Mouse (Mus musculus): Measurements from ENCODE around the gene Ccnl2.
A peak's percentile ranks its signal among the peaks of the same experiment; 100 is the strongest.
"Not testable (repeated sequence)": the region's sequence is repeated elsewhere in the genome, so short reads cannot be mapped to it uniquely, and the experiment has no call there.

Ccnl2 gene

DNA sequence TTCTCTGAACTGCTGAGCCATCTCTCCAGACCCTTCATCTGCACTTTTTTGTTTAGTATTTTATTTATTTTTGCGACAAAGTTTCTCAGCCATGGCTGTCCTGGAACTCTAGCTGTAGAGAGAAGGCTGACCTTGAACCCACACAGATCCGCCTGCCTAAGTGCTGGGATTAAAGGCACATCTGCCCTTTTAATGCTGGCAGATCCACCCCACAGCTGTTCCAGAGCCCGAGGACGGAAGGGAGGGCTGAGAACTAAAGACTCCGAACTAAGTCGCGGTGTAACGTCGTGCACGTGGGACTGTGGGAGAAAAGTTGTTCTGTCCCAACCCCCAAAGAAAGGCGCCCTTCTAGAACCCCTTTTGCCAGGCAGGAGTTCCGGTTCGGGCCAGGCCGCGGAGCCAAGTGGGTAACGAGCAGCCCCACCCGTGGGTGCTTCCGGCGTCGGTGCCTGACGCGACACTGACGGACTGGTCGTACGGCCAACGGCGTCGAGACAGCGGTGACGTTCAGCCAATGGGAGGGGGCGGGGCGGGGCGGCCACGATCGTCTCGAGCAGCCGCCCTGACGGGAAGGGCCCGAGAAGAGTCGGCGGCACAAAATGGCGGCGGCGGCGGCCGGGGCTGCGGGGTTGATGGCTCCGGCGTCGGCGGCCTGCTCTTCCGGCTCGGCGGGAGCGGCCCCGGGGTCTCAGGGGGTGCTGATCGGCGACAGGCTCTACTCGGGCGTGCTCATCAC, at the start of gene Ccnl2:
Gene Ccnl2, plus strand, starts transcription at position 561 of the 736 bp plus-strand sequence.
- DNase-seq = peak; percentile 94

DNA sequence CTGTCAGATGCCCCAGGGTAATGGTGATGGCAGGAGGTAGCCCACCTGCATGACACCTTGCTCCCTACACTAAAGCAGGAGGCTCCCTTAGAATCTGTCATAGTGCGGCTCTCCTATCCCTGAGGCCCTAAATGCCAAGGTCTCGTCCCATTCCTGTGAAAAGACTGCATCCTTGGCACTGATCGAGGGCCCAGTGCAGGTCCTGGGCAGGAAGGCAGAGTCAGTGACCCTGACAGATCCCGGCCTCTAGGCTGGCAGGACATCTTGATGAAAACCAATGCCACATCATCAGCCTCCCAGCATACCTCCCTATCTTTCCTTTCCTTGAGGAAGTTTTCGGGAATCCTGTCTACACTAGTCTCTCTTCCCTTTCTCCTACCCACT, 42.8 kb upstream of the Ccnl2 start:
- DNase-seq = no peak

DNA sequence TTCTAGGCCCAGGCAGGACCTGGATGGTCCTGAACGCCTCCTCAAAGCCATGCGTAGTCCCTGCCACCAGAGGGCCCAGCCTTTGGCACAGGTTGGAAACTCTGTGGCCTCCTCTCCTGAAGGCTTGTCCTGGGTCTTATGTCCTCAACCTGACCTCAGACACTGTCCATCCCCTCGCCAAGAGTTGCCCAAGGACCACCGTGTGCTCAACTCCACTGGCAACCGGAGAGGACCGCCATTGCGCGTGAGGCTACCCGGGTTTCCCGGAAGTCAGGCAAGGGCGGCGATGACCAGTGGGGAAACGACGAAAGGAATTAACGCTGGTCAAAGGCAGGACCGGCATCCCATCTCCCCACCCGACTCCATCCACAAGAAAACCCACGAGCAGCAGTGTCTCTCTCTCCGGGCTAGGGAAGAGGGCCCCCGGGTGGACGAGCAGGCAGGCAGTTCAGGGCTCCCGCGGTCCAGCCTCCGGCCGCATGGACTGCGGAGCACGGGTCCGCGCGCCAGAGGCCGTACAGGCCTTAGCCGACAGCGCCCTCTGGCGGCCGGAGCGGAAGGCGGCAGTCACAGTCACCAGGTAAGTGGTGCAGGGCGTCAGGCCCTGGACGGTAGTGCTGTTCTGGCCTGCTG, 42.3 kb upstream of the Ccnl2 start:
- DNase-seq = peak; percentile 93

DNA sequence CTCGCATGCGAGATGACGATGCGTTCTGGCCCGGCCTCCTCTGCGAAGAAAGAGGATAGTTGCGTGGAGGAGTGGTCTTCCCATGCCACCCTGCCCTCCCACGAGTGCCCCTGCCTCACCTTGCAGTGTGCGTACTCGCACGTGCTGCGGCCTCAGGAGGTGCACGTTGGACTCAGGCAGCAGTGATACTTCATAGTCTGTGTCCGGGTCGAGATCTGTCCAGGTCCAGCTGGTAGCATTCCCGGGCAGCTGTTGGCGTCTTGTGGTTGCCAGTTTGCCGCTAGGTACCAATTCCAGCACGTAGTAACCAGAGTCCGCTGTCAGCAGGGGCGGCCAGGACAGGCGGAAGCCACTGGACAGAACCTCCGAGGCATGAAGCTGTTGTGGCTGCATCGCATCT, 41.7 kb upstream of the Ccnl2 start:
- DNase-seq = no peak

DNA sequence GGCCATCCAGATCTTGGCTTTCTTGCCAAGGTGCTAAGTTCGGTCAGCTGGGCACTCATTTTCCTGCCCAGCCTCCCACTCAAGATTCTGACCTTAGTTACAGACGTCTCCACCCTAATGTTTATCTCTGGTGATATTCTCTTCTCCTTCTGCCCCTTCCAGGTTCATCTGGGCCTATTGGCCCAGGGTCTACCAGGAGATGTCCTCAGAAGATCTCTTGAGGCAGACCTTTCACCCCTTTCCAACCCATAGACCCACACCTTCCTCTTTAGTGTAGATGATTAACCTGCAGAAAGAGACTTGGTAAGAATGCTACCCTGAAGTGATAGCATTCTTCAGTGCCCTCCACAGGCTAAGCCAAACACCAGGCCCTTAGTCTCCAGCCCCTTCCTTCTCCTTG, 40.6 kb upstream of the Ccnl2 start:
- DNase-seq = no peak

DNA sequence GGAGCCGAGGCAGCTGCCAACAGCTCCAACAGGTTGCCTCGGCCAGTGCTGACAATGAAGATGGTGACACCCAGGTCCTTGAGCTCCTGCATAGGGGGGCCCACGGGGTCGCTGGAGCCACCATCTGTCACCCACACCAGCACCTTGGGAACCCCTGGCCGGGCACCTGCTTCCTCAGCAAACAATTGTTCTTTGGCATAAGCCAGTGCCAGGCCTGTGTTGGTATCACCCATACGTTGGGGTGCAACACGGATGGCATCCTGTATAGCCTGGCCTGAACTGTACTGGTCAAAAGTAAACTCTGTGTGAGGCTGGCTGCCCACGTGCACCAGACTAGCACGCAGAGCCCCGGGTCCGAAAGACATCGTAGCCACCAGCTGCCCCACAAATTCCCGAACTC, 39.5 kb upstream of the Ccnl2 start:
- peak; percentile 62 for DNase-seq

DNA sequence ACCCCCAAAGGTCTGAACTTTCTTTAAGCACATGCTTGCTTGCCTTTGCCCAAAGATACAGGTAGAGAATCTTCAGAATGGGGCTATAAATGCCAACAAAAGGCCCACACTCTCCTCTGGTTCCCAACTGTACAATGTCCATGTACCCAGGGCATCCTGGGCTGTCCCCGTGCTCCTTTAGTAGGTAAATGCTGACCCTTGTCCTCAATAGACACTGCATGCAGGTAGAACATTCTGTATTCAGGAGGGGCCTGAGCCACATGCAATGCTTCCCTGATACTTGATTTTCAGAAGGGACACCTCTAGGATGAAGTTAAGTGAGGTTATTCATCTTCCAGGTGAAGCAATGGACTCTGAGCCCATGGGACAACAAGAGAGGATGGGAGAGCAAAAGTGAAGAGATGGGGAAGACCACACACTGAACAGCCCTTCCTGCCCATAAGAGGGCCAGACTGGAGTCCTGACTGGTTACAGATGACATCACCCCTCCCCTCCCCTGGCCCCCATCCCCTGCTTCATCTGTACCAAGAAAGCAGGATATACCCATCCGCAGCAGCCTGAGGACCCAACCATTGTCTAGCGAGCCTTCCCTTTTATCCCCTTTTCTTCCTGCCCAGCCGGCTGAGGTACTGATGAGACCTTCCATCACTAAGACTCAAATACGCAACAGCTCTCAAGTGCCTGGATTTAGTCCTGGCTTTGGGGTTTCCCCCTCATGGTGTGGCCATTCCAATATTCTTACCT, 38.8 kb upstream of the Ccnl2 start:
- peak; percentile 46 for DNase-seq

DNA sequence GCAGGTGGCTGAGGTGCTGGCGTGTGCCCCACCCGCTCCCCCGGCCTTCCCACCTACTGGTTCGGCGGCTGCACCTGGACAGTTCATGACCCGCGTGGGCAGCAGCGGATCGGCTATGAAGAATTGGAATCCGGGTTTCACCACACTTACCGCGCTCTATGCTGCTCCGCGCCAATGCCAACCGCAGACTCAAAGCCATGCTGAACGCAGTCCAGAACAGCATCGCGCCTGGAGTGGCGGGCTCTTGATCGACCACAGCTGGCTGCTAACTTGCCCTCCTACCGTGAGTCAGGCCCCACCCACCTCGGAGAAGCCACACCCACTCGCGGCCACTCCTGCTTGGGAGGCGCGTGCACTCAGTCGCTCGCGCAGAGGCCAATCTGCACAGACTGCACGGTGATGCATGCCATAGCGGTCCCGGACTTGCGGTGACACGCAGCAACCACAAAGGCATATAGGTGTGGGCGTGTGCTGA, 38.0 kb upstream of the Ccnl2 start, which contains the start of gene Vwa1:
Gene Vwa1, minus strand, starts transcription at position 419 of the 475 bp plus-strand sequence.
- peak; percentile 90 for DNase-seq

DNA sequence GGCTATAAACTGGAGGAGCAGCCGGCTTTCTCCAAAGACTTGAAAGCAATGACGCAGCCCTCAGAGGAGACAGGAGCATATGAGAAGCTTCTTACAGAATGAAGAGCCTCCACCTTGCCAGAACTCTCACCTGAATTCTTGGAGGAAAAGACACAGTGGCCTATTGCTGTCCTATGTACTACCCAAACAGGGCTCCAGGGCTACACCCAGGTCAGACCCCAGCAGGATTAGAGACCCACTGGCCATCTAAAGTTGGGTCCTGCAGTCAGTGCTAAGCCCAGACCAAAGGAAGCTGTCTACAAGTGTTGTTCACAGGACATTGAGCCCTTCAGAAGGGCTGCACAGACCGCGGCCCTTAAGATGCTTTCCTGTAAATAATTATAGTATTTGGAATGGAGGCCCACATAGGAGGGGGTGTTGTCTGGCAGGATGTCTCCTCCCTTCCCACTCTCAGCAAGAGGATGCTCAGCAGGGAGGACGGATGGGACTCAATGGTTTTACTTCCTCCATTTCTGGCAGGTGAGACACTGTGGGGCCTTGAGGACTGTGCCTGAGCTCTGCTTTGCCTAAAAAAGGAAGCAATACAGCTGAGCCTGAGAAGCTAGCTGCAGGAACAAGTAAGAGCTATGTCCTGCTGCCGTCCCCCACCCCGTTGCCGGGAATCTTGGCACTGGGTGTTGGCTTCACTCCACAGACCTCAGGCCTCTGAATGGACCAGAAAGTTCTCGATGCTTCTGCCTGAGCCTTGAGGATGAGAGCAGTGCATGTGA, 37.1 kb upstream of the Ccnl2 start:
- peak; percentile 82 for DNase-seq

DNA sequence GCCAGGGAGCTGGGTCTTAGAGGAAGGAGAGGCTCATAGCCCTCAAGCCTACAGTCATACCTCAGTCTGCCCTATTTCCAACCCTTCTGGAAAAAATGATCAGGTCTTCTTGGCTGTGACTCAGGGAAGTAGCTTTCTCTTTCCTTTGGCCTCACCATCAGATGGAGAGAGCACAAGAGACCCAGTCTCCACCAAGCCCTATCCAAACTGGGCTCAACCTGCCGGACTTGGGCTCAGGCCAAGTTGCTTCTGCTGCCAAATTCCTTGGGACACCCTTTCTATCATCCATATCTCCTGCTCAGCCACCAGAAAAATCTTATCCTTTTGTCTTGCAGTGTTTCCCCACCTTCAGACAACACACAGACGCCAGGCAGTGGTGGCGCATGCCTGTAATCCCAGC, 36.4 kb upstream of the Ccnl2 start:
- DNase-seq = peak; percentile 82

DNA sequence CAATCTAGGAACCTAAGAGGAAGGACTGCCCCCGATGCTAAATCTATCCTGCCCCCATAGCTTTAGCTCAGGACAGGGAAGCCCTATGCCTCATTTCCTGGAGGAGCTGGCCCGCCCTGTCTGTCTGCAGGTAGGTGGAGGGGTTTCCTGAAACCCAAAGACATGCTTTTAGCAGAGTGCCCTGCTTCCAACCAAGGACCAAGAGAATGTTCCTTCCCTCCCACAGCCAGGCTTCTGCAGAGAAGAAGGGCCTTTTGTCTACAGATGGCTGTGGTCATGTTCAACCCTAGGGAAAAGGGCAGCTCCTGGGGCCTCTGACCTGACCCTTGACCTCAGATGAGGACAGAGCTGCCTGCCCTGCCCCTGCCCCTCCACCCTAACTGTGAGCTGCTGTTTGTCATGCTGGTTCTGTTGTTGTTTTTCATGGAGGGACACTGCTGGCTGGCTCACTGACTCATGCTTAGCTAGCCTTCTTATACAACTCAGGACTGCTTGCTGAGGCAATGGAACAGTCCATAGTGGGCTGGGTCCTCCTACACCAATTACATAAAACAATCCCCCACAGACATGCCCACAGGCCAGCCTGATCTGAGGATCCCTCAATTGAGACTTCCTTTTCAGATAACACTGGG, 35.5 kb upstream of the Ccnl2 start:
- peak; percentile 43 for DNase-seq

DNA sequence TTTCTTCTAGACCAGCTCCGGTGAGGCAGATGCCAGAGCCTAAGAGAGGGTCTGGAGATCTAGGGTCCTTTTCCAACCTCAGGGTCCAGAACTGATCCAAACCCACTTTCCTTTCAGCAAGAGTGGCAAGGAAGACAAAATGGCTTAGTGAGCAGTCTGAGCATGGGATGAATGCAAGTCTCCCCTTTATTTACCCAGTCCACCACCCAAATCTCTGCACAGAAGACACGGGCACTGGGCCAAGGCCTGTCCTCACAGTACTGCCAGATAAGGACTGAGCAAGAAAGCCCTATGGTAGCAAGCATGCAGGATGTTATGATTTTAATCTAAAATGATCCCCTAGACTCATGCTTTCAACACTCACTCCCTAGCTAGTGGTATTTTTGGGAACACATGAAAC, 34.5 kb upstream of the Ccnl2 start:
- peak; percentile 45 for DNase-seq

DNA sequence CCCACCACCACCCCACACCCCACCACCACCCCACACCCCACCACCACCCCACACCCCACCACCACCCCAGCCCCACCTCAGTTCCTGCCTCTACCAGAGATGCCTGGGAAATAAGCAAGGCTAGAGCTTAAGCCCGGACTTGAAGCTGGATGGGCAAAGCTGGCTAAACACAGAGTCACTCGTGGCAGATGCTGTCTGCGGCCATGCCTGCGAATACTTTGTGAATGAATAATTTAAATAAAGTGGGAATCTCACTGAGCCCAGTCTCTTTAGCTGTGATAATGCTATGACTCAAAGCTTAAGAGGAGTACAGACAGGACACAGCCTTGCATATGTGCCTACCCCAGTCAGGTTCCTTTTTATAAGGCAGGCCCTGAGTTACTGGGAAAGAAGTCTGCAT, 32.8 kb upstream of the Ccnl2 start:
- no peak for DNase-seq

DNA sequence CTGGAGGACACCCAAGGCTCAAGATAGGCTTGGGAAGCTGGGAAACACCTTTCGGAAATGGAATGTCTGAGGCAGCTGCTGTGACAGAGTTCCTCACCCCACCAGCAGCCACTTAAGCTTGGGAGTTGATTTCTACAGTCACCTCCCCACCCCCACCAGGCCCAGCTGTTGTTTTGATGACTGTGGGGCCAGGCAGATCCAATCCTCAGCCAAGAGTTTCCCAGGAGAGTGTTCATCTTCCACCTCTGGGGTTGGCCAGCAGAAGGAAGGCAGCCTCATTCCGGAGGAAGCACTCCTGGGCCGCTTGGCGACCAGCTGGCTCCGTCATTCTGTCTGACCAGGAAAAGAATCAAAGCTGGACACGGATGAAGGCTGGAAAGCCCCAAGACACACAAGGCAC, 31.4 kb upstream of the Ccnl2 start:
- DNase-seq = no peak

DNA sequence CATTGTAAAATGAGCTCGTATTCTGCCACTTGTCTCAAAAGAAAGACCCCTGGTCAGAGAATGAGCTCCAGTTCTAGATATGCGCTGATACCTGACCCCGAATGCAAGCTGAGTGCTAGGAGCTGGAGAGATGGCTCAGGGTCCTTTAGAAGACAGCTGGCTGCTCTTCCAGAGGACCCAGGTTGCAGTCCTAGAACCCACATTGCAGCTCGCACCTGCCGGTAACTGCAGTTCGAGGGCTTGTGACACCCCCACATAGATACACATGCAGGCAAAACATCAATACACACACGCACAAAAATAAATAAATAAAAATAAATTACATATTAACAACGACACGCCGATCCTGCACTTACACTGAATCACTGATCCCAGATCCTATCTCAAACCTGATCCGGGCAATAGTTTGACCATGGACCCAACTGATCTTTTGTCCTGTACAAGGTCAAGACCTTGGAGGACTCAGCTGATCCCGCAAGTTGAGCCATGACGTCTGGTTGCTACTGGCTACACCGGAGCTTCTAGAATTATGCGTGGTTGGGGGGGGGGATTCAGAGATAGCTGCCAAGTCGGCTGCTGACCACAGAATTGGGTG, 28.7 kb upstream of the Ccnl2 start:
- DNase-seq = no peak

DNA sequence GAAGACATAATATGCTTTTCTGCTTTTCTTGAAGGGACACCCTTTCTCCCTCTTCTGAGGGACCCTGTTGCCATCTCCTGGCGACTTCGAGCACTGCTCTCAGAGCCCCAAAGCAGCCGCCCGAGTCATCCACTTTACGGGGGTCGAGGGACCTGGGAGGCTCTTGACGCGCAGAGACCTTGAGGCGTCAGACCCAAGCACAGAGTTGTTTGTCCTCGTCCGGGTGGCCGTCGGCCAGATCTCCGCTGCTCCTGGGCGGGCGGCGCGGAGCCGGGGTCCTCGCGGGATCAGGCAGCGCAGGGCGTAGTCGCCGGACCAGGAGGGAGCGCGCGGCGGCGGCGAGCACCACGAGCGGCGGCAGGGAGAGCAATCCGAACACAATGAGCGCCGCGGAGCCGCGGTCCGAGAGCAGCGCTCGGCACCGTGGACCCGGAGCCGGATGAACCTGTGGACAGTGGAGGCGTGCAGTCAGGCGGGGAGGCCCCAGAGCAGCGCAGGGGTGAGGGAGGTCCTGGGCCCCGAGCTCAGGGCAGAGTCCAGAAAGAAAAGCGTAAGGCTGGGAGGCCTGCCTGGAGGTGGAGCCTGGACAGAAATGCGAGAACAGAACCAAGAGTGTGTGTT, 28.1 kb upstream of the Ccnl2 start:
- DNase-seq = peak; percentile 87

DNA sequence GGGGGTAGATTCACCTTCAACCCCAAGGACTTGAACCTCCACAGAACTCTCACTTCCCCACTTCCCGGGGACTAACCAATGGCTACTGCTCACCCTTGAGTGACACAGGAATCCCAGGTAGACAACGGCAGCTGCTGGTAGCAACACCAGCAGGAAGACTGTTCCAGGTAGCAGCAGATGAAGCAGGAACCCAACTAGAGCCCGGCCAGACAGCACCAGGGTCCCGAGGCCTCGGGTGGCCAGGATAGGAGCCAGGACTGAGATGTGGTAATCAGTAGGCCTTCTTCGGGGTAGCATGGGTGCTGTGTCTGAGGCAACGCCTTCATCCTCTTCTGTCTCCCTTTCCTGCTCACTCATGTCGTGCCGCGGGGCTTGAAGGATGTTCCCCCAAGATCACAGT, 27.0 kb upstream of the Ccnl2 start:
- DNase-seq = no peak

DNA sequence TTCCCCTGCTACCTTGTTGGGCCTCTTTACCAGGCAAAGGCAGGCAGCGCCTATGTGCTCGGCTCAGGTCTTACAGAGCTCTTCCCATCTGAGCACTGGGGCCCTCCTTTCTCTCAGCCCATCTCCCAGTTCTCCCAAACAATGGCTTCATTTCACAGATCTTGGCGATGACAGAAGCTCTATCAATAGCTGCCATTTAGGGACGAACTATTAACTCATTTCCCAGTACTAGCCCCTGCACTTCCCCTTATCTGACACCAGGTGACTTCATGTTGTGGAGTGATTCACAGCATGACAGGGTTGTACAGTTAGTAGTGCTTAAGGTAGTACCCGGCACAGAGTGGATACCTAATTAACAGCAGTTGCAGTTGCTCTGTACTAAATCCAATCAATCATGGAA, 26.5 kb upstream of the Ccnl2 start, which contains the start of gene Tmem88b:
Gene Tmem88b, minus strand, starts transcription at position 56 of the 400 bp plus-strand sequence.
- no peak for DNase-seq

DNA sequence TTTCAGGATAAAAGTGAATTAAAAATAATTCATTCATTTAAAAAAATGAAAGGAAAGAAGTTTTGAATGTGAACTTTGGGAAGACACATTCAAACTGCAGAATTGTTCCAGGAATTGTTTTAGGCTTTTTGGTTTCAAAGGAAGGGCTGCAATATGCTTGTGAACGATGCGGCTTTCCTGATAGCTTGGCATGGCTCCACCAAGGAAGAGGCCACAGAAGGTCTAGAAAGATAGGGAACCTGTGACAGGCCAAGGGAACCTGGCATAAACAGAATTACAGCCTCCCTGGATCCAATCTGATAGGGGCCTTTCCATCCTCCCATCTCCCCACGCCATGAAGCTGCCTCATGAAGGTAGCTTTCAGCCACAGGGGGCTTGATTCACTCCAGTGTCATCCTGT, 24.0 kb upstream of the Ccnl2 start:
- no peak for DNase-seq

DNA sequence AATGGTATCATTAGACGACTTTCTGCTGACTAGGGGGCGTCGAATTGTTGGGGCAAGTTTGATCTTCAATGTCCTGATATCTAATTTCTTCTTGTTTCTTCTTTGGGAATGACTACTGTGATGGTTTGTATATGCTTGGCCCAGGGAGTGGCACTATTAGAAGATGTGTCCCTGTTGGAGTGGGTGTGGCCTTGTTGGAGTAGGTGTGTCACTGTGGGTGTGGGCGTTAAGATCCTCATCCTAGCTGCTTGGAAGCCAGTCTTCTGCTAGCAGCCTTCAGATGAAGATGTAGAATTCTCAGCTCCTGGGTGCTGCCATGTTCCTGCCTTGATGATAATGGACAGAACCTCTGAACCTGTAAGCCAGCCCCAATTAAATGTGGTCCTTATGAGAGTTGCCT, 23.5 kb upstream of the Ccnl2 start:
- not testable (repeated sequence) for DNase-seq

DNA sequence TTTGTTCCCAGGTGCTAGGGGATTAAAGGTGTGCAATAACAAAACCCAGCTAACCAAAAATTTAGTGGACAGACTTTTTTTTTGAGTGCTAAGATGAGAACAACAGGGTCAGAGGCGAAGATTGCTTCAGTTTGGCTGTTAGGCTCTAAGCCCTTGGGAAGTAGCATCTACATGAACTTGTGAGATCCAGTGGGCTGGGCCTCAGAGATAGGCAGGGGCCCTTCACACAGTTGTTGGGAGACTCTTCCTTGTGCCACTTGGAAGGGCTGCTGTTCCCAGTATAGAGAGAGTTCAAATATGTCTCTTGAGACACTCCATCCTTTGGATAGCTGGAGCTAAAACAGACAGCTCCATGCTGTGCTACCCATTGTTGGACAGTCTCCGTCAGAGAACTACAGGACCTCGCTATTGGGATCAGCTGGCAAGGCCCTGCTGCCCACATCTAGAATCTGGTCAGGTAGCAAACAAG, 22.2 kb upstream of the Ccnl2 start, which contains the start of gene Ankrd65:
Gene Ankrd65, plus strand, starts transcription at position 419 of the 469 bp plus-strand sequence.
- DNase-seq = no peak

Data from cerebellum, adult 9-11 months (tissue).